Mouse (Mus musculus) lung, adult 2 months (tissue): ENCODE measurements around the gene Top3b.

ENCODE experiments used
- CTCF ChIP-seq: fragments of 200-500 bp; IDR thresholded peaks from 2 replicates; pipeline ENCODE4 v1.5.1; 2011; ENCODE audit warnings: mild to moderate bottlenecking, low read length, control low read depth; ENCODE audit not compliant: insufficient read depth
- POLR2A ChIP-seq: fragments of 200-500 bp; IDR thresholded peaks from 2 replicates; pipeline ENCODE4 v1.6.1; 2011; ENCODE audit warnings: low read depth, mild to moderate bottlenecking, control low read depth, low read length, borderline replicate concordance; ENCODE audit errors: extremely low read depth

DNA sequence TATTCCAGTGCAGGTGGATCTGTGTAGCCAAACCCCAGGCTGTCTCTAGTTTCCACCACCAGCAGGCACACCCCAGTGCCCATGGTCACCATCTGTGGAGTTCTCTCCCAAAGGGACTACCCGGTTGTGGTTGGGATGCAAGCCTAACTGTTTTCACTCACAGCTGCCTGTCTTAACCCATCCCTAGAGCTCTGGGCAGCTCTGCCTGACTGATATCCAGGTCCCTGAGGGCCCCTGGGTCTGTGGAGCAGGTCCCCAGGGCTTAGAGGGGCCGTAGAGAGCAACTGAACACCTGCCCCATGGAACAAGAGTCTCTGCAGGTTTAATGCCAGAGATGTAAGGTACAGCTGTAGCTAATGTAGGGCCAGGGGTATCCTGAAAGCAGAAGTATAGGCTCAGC, 6.6 kb upstream of the Top3b start, which contains the start of gene Igll1:
- TF ChIP-seq POLR2A = no peak
- no peak for TF ChIP-seq CTCF
